Mouse (Mus musculus) heart, embryonic 11.5 days (tissue): ENCODE measurements around the gene Cacna1s. TPM values are rescaled to one million over a fixed set of nuclear protein-coding genes. Genes with fewer than 3 reads are reported as not detected.

Experiments
- ATAC-seq: fragments of 200-750 bp; cut with Nextera tagmentation; replicated peaks from 2 replicates; pipeline ENCODE4 v1.8.0; 2017; ENCODE audit warnings: moderate library complexity; ENCODE audit not compliant: insufficient number of reproducible peaks, low FRiP score, low TSS enrichment
- H3K27ac ChIP-seq: fragments of 300-500 bp; sonication (generic); 2 replicates; pipeline ENCODE4 v1.5.1; 2014; ENCODE audit warnings: mild to moderate bottlenecking, low read depth, low read length
- H3K27me3 ChIP-seq: fragments of 300-500 bp; sonication (generic); 2 replicates; pipeline ENCODE4 v1.6.1; 2014; ENCODE audit warnings: mild to moderate bottlenecking, low read length, mixed read lengths; ENCODE audit not compliant: control insufficient read depth, insufficient read depth
- H3K36me3 ChIP-seq: fragments of 300-500 bp; sonication (generic); 2 replicates; pipeline ENCODE4 v1.6.1; 2014; ENCODE audit warnings: mild to moderate bottlenecking, low read length, moderate library complexity, mixed read lengths; ENCODE audit not compliant: control insufficient read depth, insufficient read depth
- H3K4me1 ChIP-seq: fragments of 300-500 bp; sonication (generic); 2 replicates; pipeline ENCODE4 v1.6.1; 2014; ENCODE audit warnings: low read length; ENCODE audit not compliant: control insufficient read depth, insufficient read depth
- H3K4me2 ChIP-seq: fragments of 300-500 bp; sonication (generic); 2 replicates; pipeline ENCODE4 v1.6.1; 2014; ENCODE audit warnings: mild to moderate bottlenecking, moderate library complexity
- H3K4me3 ChIP-seq: fragments of 300-500 bp; sonication (generic); 2 replicates; pipeline ENCODE4 v1.5.1; 2014; ENCODE audit warnings: low read depth, low read length
- H3K9ac ChIP-seq: fragments of 300-500 bp; sonication (generic); 2 replicates; pipeline ENCODE4 v1.6.1; 2014; ENCODE audit warnings: mild to moderate bottlenecking, low read depth, low read length, moderate library complexity
- H3K9me3 ChIP-seq: fragments of 300-500 bp; sonication (generic); replicated peaks from 2 replicates; pipeline ENCODE4 v1.6.1; 2016; ENCODE audit warnings: low read length; ENCODE audit not compliant: control insufficient read depth
- WGBS: fragments of 180-500 bp; shearing (Covaris S2); extraction: QIAGEN DNeasy Blood & Tissue Kit; methylation state at CpG from one replicate; pipeline ENCODE4 v1.1.7; 2014; ENCODE audit not compliant: insufficient replicate concordance; 5-methylcytosine and 5-hydroxymethylcytosine counted together
- polyA plus RNA-seq: library from polyadenylated mRNA; unstranded; fragments of >200 nt; fragmentation: Nextera tagmentation; extraction: Ambion mirVana; gene quantifications from 2 replicates; pipeline ENCODE4 v1.2.1, GENCODE M21; 2014

The Cacna1s gene
- polyA plus RNA-seq, 1 experiment from 2014 or later: 0.79 TPM

- no peak overlapping the region for H3K4me2 ChIP-seq
- no peaks in the 10 kb centered on the region for H3K36me3 ChIP-seq
- H3K9me3 ChIP-seq: no peaks in the 10 kb centered on the region
- H3K27me3 ChIP-seq: peaks cover 16% of the 10 kb centered on the region; the same call in 1 of the 2 replicates
- WGBS: 53% methylated on average over 3 of the region's 3 CpGs
- no peak overlapping the region for H3K9ac ChIP-seq
- no peaks in the 10 kb centered on the region for H3K4me1 ChIP-seq
- no peak for ATAC-seq
- H3K27ac ChIP-seq: no peak overlapping the region
- H3K4me3 ChIP-seq: no peak overlapping the region
Observed at GRCm38 (mm10) chr1:136085988-136086685, 33.6 kb downstream of the Cacna1s start.

GRCm38 (mm10) chr1:136089368-136090165 lies 37.0 kb downstream of the Cacna1s start:
- Histone ChIP-seq H3K4me3 (no peak overlapping the region), H3K27me3 (peaks cover 19% of the 10 kb centered on the region), H3K27ac (no peak overlapping the region), H3K4me1 (no peaks in the 10 kb centered on the region), H3K36me3 (no peaks in the 10 kb centered on the region), H3K9ac (no peak overlapping the region), H3K4me2 (no peak overlapping the region), H3K9me3 (no peaks in the 10 kb centered on the region)
- WGBS: 78% methylated on average over 9 of the region's 9 CpGs
- no peak for ATAC-seq

- Histone ChIP-seq H3K9ac (no peak overlapping the region), H3K4me3 (no peak overlapping the region), H3K4me1 (no peaks in the 10 kb centered on the region), H3K4me2 (no peak overlapping the region), H3K36me3 (no peaks in the 10 kb centered on the region), H3K27ac (no peak overlapping the region), H3K9me3 (no peaks in the 10 kb centered on the region), H3K27me3 (peaks cover 12% of the 10 kb centered on the region)
- 52% methylated on average over 3 of the region's 3 CpGs for WGBS
- no peak for ATAC-seq
Observed at GRCm38 (mm10) chr1:136093726-136094125, 41.2 kb downstream of the Cacna1s start.

DNA sequence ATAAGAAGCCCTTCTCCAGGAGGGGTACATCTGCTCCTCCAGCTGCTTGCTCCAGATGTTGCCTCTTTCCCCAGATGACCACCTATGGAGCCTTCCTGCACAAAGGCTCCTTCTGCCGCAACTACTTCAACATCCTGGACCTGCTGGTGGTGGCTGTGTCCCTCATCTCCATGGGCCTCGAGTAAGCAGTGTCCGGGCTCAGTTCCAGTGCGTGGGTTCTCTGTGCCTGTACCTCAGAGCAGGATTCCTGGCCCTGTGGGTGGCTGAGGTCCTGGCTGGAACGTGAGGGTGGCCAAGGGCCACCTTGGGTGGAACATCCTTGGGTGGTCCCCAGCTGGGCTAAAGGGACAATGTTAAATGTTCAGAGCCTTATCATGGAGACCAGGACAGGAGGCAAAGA lies 42.3 kb downstream of the Cacna1s start:
- H3K36me3 ChIP-seq: no peaks in the 10 kb centered on the region
- H3K9me3 ChIP-seq: no peaks in the 10 kb centered on the region
- H3K27me3 ChIP-seq: peaks cover 12% of the 10 kb centered on the region
- H3K4me2 ChIP-seq: no peak overlapping the region
- no peak overlapping the region for H3K4me3 ChIP-seq
- H3K4me1 ChIP-seq: no peaks in the 10 kb centered on the region
- H3K27ac ChIP-seq: no peak overlapping the region
- no peak for ATAC-seq
- no peak overlapping the region for H3K9ac ChIP-seq
- WGBS: 54% methylated on average over 5 of the region's 5 CpGs

DNA sequence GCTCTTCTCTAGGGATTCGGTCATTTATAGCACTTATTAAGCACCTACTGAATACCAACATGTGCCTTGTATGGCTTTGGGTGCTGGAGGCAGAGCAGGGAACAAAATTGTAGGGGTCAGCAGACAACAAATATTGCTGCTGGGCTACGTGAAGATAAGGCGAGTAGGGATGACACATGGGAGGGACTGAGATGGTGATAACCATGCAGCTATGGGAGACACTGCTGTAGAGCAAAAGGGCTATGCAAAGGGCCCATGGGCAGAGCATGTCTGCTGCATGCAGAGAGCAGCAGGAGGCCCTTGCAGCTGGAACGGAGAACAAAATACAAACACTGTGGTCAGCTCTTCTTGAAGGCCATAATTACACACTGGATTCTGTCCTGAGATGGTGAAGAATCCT lies 49.5 kb downstream of the Cacna1s start:
- H3K27me3 ChIP-seq: no peaks in the 10 kb centered on the region
- no peak overlapping the region for H3K4me2 ChIP-seq
- H3K9me3 ChIP-seq: no peaks in the 10 kb centered on the region
- H3K4me1 ChIP-seq: peaks cover 17% of the 10 kb centered on the region; the same call in 1 of the 2 replicates
- 50% methylated on average over 4 of the region's 4 CpGs for WGBS
- no peak overlapping the region for H3K4me3 ChIP-seq
- no peak for ATAC-seq
- H3K9ac ChIP-seq: no peak overlapping the region
- no peaks in the 10 kb centered on the region for H3K36me3 ChIP-seq
- H3K27ac ChIP-seq: no peak overlapping the region

- H3K4me1 ChIP-seq: peaks cover 17% of the 10 kb centered on the region; the same call in 1 of the 2 replicates
- no peaks in the 10 kb centered on the region for H3K36me3 ChIP-seq
- no peak overlapping the region for H3K4me2 ChIP-seq
- H3K9me3 ChIP-seq: no peaks in the 10 kb centered on the region
- H3K9ac ChIP-seq: no peak overlapping the region
- no peak overlapping the region for H3K4me3 ChIP-seq
- 0 out of 2 replicates have a peak overlapping the region, but pooled peaks have one; percentile 6 for H3K27ac ChIP-seq
- no peak for ATAC-seq
- WGBS: 50% methylated on average over 3 of the region's 3 CpGs
- no peaks in the 10 kb centered on the region for H3K27me3 ChIP-seq
Observed at GRCm38 (mm10) chr1:136102551-136102950, 50.0 kb downstream of the Cacna1s start.

DNA sequence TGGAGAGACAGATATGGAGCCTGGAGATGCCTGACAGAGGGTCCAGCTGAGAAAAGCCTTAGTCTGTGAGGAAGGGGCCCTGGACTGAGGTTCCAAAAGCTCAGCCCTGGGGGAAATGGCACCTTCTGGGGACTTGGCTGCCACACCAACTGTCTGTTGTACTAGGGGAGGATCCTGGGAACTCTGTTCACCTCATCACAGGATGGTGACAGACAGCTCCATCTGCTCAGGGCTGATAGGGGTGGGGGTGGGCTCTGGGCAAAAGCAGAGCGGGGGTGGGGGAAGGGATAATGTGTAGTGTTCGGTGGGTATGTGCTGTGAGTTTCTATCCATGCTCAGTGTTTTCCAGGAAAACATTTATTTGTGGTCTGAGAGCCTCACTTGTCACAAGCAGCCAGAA lies 50.4 kb downstream of the Cacna1s start:
- H3K27me3 ChIP-seq: no peaks in the 10 kb centered on the region
- no peak overlapping the region for H3K27ac ChIP-seq
- ATAC-seq: no peak
- H3K9me3 ChIP-seq: no peaks in the 10 kb centered on the region
- no peak overlapping the region for H3K9ac ChIP-seq
- no peak overlapping the region for H3K4me2 ChIP-seq
- 26% methylated on average over 2 of the region's 2 CpGs for WGBS
- no peak overlapping the region for H3K4me3 ChIP-seq
- peaks cover 17% of the 10 kb centered on the region; the same call in 1 of the 2 replicates for H3K4me1 ChIP-seq
- no peaks in the 10 kb centered on the region for H3K36me3 ChIP-seq

GRCm38 (mm10) chr1:136103696-136104095 lies 51.1 kb downstream of the Cacna1s start:
- H3K9ac ChIP-seq: no peak overlapping the region
- WGBS: 79% methylated on average over 7 of the region's 7 CpGs
- no peak overlapping the region for H3K4me3 ChIP-seq
- H3K27ac ChIP-seq: no peak overlapping the region
- no peaks in the 10 kb centered on the region for H3K36me3 ChIP-seq
- H3K4me1 ChIP-seq: peaks cover 17% of the 10 kb centered on the region; the same call in 1 of the 2 replicates
- ATAC-seq: no peak
- H3K9me3 ChIP-seq: no peaks in the 10 kb centered on the region
- H3K4me2 ChIP-seq: no peak overlapping the region
- no peaks in the 10 kb centered on the region for H3K27me3 ChIP-seq
